Mouse (Mus musculus) forebrain, embryonic 12.5 days (tissue): ENCODE results near the gene Chit1. TPM values are rescaled to one million over a fixed set of nuclear protein-coding genes. Genes with fewer than 3 reads are reported as not detected.

ENCODE experiments used
- ATAC-seq: fragments of 200-750 bp; cut with Nextera tagmentation; 2 replicates; pipeline ENCODE4 v1.8.0; 2017; ENCODE audit warnings: moderate TSS enrichment; ENCODE audit not compliant: low FRiP score
- H3K27ac ChIP-seq: fragments of 300-500 bp; sonication (generic); 2 replicates; pipeline ENCODE4 v1.5.1; 2016; ENCODE audit warnings: mild to moderate bottlenecking
- H3K27me3 ChIP-seq: fragments of 300-500 bp; sonication (generic); 2 replicates; pipeline ENCODE4 v1.6.1; 2016; ENCODE audit warnings: mild to moderate bottlenecking
- H3K36me3 ChIP-seq: fragments of 300-500 bp; sonication (generic); replicated peaks from 2 replicates; pipeline ENCODE4 v1.6.1; 2016; ENCODE audit warnings: mild to moderate bottlenecking
- H3K4me1 ChIP-seq: fragments of 300-500 bp; sonication (generic); 2 replicates; pipeline ENCODE4 v1.6.1; 2016
- H3K4me2 ChIP-seq: fragments of 300-500 bp; sonication (generic); 2 replicates; pipeline ENCODE4 v1.6.1; 2016; ENCODE audit warnings: mild to moderate bottlenecking, moderate library complexity
- H3K4me3 ChIP-seq: fragments of 300-500 bp; sonication (generic); replicated peaks from 2 replicates; pipeline ENCODE4 v1.5.1; 2016; ENCODE audit warnings: mild to moderate bottlenecking
- H3K9ac ChIP-seq: fragments of 300-500 bp; sonication (generic); 2 replicates; pipeline ENCODE4 v1.6.1; 2016; ENCODE audit warnings: mild to moderate bottlenecking
- H3K9me3 ChIP-seq: fragments of 300-500 bp; sonication (generic); 2 replicates; pipeline ENCODE4 v1.6.1; 2016
- whole genome bisulfite sequencing: fragments of 180-500 bp; shearing (Covaris S2); methylation state at CpG from one replicate; pipeline ENCODE4 v1.1.7; 2016; 5-methylcytosine and 5-hydroxymethylcytosine counted together
- polyA plus RNA-seq: library from polyadenylated mRNA; unstranded; fragments of >200 nt; fragmentation: Nextera tagmentation; extraction: Ambion mirVana; gene quantifications from 2 replicates; pipeline ENCODE4 v1.2.1, GENCODE M21; 2016

Chit1 gene
- polyA plus RNA-seq, 1 experiment from 2014 or later: not detected

GRCm38 (mm10) chr1:134080881-134081450 lies 30.1 kb upstream of the Chit1 start:
- H3K9me3 ChIP-seq: no peaks in the 10 kb centered on the region
- peaks cover 41% of the 10 kb centered on the region for H3K4me1 ChIP-seq
- no peak overlapping the region for H3K27ac ChIP-seq

GRCm38 (mm10) chr1:134082987-134083516 lies 28.0 kb upstream of the Chit1 start:
- no peaks in the 10 kb centered on the region for H3K36me3 ChIP-seq
- no peak for ATAC-seq
- no peaks in the 10 kb centered on the region for H3K27me3 ChIP-seq
- H3K9me3 ChIP-seq: no peaks in the 10 kb centered on the region
- no peak overlapping the region; the same call in 1 of the 2 replicates for H3K9ac ChIP-seq
- H3K4me2 ChIP-seq: no peak overlapping the region
- H3K4me1 ChIP-seq: peaks cover 34% of the 10 kb centered on the region
- no peak overlapping the region for H3K27ac ChIP-seq
- H3K4me3 ChIP-seq: no peak overlapping the region
- 57% methylated on average over 11 of the region's 11 CpGs for WGBS

More at GRCm38 (mm10) chr1:134080881-134081450, 30.1 kb upstream of the Chit1 start:
- Histone ChIP-seq H3K4me3 (no peak overlapping the region), H3K4me2 (no peak overlapping the region), H3K36me3 (peaks cover 16% of the 10 kb centered on the region), H3K9ac (no peak overlapping the region), H3K27me3 (no peaks in the 10 kb centered on the region)
- ATAC-seq: no peak
- WGBS: 95% methylated on average over 5 of the region's 5 CpGs

DNA sequence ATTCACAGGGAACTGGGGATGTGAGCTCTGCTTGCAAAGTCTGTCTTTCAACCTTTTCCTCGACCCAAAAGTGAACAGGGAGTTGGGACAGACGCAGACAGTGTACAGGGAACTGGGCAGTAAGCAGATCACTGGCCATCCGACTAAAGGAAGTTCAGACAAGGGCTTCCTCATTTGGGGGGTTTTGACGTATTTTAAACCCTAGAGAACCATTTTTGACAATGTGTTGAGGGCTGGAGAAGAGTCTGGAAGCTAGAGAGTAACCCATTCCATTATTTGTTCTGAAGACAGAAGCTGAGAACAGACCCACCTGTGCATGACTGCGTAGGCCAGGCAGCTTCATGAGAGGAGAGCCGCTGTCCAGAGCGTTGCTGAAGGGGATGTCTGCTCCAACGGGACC lies 27.4 kb upstream of the Chit1 start:
- ATAC-seq: no peak

DNA sequence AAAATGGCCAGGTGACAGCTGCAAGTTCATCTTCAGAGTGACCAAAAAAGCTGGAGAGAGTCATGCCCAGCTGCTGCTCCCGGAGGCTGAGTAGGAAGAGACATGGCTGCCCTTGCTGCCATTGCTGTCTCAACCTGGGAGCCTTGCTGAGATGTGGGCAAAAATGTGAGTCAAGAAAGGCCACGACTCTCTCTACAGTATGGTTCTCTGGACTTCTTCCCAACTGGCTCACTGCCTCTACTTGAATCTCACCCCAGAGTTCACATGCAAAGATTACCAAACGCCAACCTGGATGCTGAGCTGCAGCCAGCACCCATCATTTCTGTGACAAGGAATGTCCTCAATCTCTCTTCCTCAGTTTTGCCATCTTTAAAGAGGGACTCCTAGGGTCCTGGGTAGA lies 26.9 kb upstream of the Chit1 start:
- no peaks in the 10 kb centered on the region for H3K36me3 ChIP-seq
- no peak overlapping the region for H3K4me3 ChIP-seq
- H3K9ac ChIP-seq: no peak overlapping the region
- 93% methylated on average over 3 of the region's 3 CpGs for WGBS
- no peak for ATAC-seq
- H3K4me1 ChIP-seq: peaks cover 34% of the 10 kb centered on the region
- no peaks in the 10 kb centered on the region for H3K27me3 ChIP-seq
- H3K4me2 ChIP-seq: no peak overlapping the region
- no peak overlapping the region for H3K27ac ChIP-seq
- H3K9me3 ChIP-seq: no peaks in the 10 kb centered on the region

More for the DNA sequence above, 27.4 kb upstream of the Chit1 start:
- H3K4me3 ChIP-seq: no peak overlapping the region
- 82% methylated on average over 8 of the region's 8 CpGs for WGBS
- H3K36me3 ChIP-seq: no peaks in the 10 kb centered on the region
- peaks cover 34% of the 10 kb centered on the region for H3K4me1 ChIP-seq
- H3K9me3 ChIP-seq: no peaks in the 10 kb centered on the region
- H3K9ac ChIP-seq: no peak overlapping the region; the same call in 1 of the 2 replicates
- no peaks in the 10 kb centered on the region for H3K27me3 ChIP-seq
- H3K4me2 ChIP-seq: no peak overlapping the region
- H3K27ac ChIP-seq: no peak overlapping the region

GRCm38 (mm10) chr1:134086017-134086416 lies 25.0 kb upstream of the Chit1 start:
- Histone ChIP-seq H3K4me3 (no peak overlapping the region), H3K4me1 (peaks cover 21% of the 10 kb centered on the region), H3K27ac (peak overlapping the region; percentile 32; the same call in 1 of the 2 replicates), H3K9ac (no peak overlapping the region), H3K27me3 (no peaks in the 10 kb centered on the region), H3K9me3 (no peaks in the 10 kb centered on the region), H3K36me3 (no peaks in the 10 kb centered on the region), H3K4me2 (peak overlapping the region; percentile 6; the same call in 1 of the 2 replicates)
- 13% methylated on average over 3 of the region's 3 CpGs for WGBS
- no peak for ATAC-seq

- Histone ChIP-seq H3K9me3 (no peaks in the 10 kb centered on the region), H3K9ac (peak overlapping the region; percentile 21; the same call in 1 of the 2 replicates), H3K36me3 (no peaks in the 10 kb centered on the region), H3K4me1 (peaks cover 21% of the 10 kb centered on the region), H3K27me3 (no peaks in the 10 kb centered on the region), H3K4me2 (peak overlapping the region; percentile 6; the same call in 1 of the 2 replicates), H3K4me3 (no peak overlapping the region), H3K27ac (0 out of 2 replicates have a peak overlapping the region, but pooled peaks have one; percentile 32)
- 64% methylated on average over 16 of the region's 16 CpGs for WGBS
- no peak for ATAC-seq
Measured at GRCm38 (mm10) chr1:134086811-134087398, 24.1 kb upstream of the Chit1 start.

- no peak for ATAC-seq
- WGBS: 87% methylated on average over 7 of the region's 7 CpGs
- H3K36me3 ChIP-seq: no peaks in the 10 kb centered on the region
- no peak overlapping the region for H3K4me3 ChIP-seq
- no peak overlapping the region for H3K9ac ChIP-seq
- 0 out of 2 replicates have a peak, but pooled peaks cover 6% of the 10 kb centered on the region for H3K27me3 ChIP-seq
- H3K4me1 ChIP-seq: peaks cover 36% of the 10 kb centered on the region
- H3K27ac ChIP-seq: no peak overlapping the region
- no peak overlapping the region for H3K4me2 ChIP-seq
- no peaks in the 10 kb centered on the region for H3K9me3 ChIP-seq
Measured at GRCm38 (mm10) chr1:134089074-134089473, 22.0 kb upstream of the Chit1 start.

DNA sequence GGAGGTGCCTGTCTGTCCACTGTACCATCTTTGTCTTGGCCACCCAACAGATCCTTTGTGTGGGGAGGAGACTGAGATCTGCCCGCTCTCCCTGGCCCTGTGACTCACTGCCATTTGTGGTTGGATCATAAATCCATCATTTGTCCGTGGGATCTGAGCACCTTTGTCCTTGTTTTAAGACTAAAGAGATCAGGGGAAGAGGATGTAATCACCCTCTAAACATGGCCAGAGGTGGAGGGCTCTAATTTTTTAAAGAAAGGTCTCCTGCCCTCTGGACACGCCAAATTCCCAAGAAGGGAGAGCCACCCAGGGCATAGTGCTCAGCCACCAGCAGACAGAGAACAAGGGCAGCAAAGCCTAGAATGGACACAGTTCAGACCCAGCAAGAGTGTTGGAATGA lies 19.2 kb upstream of the Chit1 start:
- Histone ChIP-seq H3K27me3 (0 out of 2 replicates have a peak, but pooled peaks cover 6% of the 10 kb centered on the region), H3K9ac (no peak overlapping the region), H3K36me3 (no peaks in the 10 kb centered on the region), H3K4me1 (peaks cover 52% of the 10 kb centered on the region), H3K4me3 (no peak overlapping the region), H3K27ac (peak overlapping the region; percentile 36; the same call in 1 of the 2 replicates), H3K9me3 (no peaks in the 10 kb centered on the region), H3K4me2 (no peak overlapping the region)
- ATAC-seq: no peak
- 92% methylated on average over 3 of the region's 3 CpGs for WGBS

DNA sequence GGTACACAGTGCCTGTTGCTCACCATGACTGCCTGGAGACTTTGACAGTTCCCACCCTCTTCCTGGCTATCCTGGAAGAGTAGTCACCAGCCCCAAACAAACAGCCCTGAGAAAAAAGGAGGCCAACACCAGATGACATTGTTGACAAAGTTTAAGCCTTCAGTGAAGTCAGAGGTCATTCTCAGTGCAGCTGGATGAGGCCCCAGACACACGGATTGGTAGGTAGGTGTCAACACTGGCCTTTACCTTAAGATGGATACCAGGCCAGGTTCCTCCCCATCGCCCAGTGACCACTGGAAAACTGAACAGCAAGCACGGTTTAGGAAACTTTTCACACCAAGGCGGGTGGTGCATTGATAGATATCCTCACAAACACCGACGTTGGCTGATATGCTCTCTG lies 18.7 kb upstream of the Chit1 start:
- Histone ChIP-seq H3K9me3 (no peaks in the 10 kb centered on the region), H3K4me3 (peak overlapping the region; percentile 44), H3K4me1 (peaks cover 55% of the 10 kb centered on the region), H3K4me2 (peak overlapping the region; percentile 78), H3K36me3 (no peaks in the 10 kb centered on the region), H3K9ac (peak overlapping the region; percentile 61; the same call in 1 of the 2 replicates), H3K27ac (peak overlapping the region; percentile 80), H3K27me3 (0 out of 2 replicates have a peak, but pooled peaks cover 6% of the 10 kb centered on the region)
- ATAC-seq: no peak
- WGBS: 30% methylated on average over 6 of the region's 6 CpGs

DNA sequence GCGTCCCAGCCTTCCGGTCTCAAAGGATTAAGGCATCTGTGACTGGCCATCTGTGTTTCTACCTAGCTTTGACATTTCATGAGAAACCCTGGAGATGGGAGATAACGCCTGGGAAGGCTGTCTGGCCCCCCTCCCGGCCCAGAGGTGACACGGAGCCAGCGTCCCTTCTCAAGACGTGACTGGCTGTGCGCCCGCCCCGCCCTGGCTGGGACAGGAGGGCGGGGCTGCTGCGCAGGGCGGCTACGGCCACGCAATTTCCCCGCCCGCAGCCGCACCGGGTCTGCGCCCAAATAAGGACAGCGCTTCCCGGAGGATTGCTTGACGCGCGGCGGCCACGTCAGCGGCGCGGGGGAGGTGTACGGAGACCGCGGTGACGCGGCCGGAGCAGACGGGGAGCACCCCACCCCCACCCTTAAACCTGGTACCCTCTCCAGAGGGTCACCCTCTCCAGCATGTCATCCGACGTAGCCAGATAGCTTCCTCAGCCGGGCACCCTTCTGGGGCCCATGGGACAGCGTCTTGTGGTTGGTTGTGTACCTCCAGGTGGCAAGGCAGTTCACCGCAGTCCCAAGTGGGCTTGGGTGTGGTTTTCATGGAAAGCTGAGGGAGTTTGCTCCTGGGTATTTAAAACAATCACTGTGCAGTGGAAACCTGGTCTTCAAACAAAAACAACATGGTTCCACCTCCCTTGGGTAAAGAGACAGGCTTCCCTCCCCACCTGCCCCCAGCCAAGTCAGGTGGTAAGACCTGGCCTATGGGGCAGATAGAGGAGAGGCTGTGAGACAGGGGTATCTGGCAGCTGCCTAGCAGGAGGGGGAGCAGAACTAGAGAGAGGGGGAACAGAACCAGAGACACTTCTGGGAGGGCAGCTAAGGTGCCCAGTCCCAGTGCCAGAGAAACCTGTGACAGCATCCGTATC lies 17.9 kb upstream of the Chit1 start:
- Histone ChIP-seq H3K27me3 (0 out of 2 replicates have a peak, but pooled peaks cover 6% of the 10 kb centered on the region), H3K4me3 (peak overlapping the region; percentile 44), H3K36me3 (no peaks in the 10 kb centered on the region), H3K9me3 (no peaks in the 10 kb centered on the region), H3K4me2 (peak overlapping the region; percentile 78), H3K4me1 (peaks cover 62% of the 10 kb centered on the region), H3K9ac (peak overlapping the region; percentile 61), H3K27ac (peak overlapping the region; percentile 80)
- WGBS: 3% methylated on average over 43 of the region's 43 CpGs
- peak; percentile 83 for ATAC-seq

- no peaks in the 10 kb centered on the region for H3K36me3 ChIP-seq
- no peaks in the 10 kb centered on the region for H3K9me3 ChIP-seq
- 71% methylated on average over 13 of the region's 13 CpGs for WGBS
- H3K27ac ChIP-seq: no peak overlapping the region; the same call in 1 of the 2 replicates
- H3K9ac ChIP-seq: no peak overlapping the region; the same call in 1 of the 2 replicates
- H3K4me3 ChIP-seq: no peak overlapping the region
- ATAC-seq: no peak
- no peak overlapping the region for H3K4me2 ChIP-seq
- 0 out of 2 replicates have a peak, but pooled peaks cover 6% of the 10 kb centered on the region for H3K27me3 ChIP-seq
- peaks cover 70% of the 10 kb centered on the region for H3K4me1 ChIP-seq
Measured at GRCm38 (mm10) chr1:134093771-134094526, 17.1 kb upstream of the Chit1 start.
